Mouse (Mus musculus) myocyte (in vitro differentiated cells): ENCODE measurements around the gene Ak1.

Experiments used
- MAX ChIP-seq: IDR thresholded peaks from one replicate; pipeline ENCODE4 v1.6.1; 2011; ENCODE audit warnings: low read depth, mild to moderate bottlenecking, control low read depth
- POLR2AphosphoS2 ChIP-seq: IDR thresholded peaks from one replicate; pipeline ENCODE4 v1.6.1; 2011; ENCODE audit warnings: low read depth, control low read depth; ENCODE audit not compliant: insufficient read length
- TCF12 ChIP-seq: IDR thresholded peaks from one replicate; pipeline ENCODE4 v1.6.1; 2011; ENCODE audit warnings: mild to moderate bottlenecking, control low read depth; ENCODE audit not compliant: poor library complexity, insufficient read depth, severe bottlenecking

GRCm38 (mm10) chr2:32607262-32607947, 14.2 kb upstream of the Ak1 start:
- TF ChIP-seq TCF12: no peak
- TF ChIP-seq MAX: no peak
- TF ChIP-seq POLR2AphosphoS2: no peak
